Mouse (Mus musculus): Measurements from ENCODE around the gene Nfkbib.

- TF ChIP-seq CTCF (IDR thresholded peaks at IDR 0.05; ENCODE audit: insufficient read depth, low read depth, low read length) (no peak), POLR2A (IDR thresholded peaks at IDR 0.05; ENCODE audit: insufficient read depth, low read depth, low read length) (no peak)
Measured at GRCm38 (mm10) chr7:28761907-28762306, 5.4 kb downstream of the Nfkbib start.

Data from olfactory bulb, adult 2 months (tissue).